Mouse (Mus musculus) gonadal fat pad, adult 2 months (tissue): ENCODE data around the gene Exd1. TPM values are rescaled to one million over a fixed set of nuclear protein-coding genes. Genes with fewer than 3 reads are reported as not detected.

Experiments used
- polyA plus RNA-seq: library from polyadenylated mRNA; depleted of rRNA; stranded (reverse); fragments of >200 nt; gene quantifications from 2 replicates; pipeline ENCODE4 v1.2.3, GENCODE M21; 2012; rRNA removed

The Exd1 gene
- polyA plus RNA-seq, 1 experiment = 2.1 TPM

Other genes with a start within 250 kb of the Exd1 start
- gene Dll4, start 221.8 kb downstream of the Exd1 start, polyA plus RNA-seq = 24.4 and 24.5 TPM in 2 replicates
- gene Chac1, start 196.4 kb downstream of the Exd1 start, polyA plus RNA-seq = 9.2 and 10.3 TPM in 2 replicates
- gene Ino80, start 69.9 kb downstream of the Exd1 start, polyA plus RNA-seq = 7.6 and 7.7 TPM in 2 replicates
- 198 and 297 TPM in 2 replicates for gene Chp1, start 70 bp upstream of the Exd1 start, polyA plus RNA-seq
- gene Nusap1, start 70.7 kb upstream of the Exd1 start, polyA plus RNA-seq = 0.46 and 0.53 TPM in 2 replicates
- gene Oip5, start 70.8 kb upstream of the Exd1 start, polyA plus RNA-seq = 2.2 and 2.6 TPM in 2 replicates
- 5.5 and 6.4 TPM in 2 replicates for gene Ndufaf1, start 115.2 kb upstream of the Exd1 start, polyA plus RNA-seq
- gene Rtf1, start 127.4 kb upstream of the Exd1 start, polyA plus RNA-seq = 7.8 and 10.0 TPM in 2 replicates
- gene Itpka, start 194.7 kb upstream of the Exd1 start, polyA plus RNA-seq = 3.0 and 3.2 TPM in 2 replicates
- 0.24 and 0.49 TPM in 2 replicates for gene Ltk, start 212.8 kb upstream of the Exd1 start, polyA plus RNA-seq
- gene Rpap1, start 239.9 kb upstream of the Exd1 start, polyA plus RNA-seq = 11.6 and 16.2 TPM in 2 replicates